Comparison of ENCODE assay signal across 8 mouse cellular contexts in the genomic region with DNA sequence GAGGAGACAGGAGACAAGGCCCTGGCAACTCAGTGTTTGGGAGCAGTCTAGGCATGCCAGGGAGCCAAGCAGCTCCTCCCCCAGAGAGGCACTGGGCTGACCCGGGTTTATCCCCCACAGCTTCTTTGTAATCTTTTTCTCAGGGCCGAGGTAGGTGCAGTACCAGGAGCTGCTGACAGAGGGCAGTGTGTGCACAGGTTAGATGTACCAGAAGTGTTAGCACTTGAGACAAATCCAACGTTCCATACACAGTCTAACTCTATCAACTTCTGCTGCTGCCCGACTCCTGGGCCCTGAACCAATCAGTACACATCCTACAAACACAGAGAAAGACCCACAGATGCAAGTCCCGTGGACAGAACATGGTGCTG. TPM values are rescaled to one million over a fixed set of nuclear protein-coding genes. Genes with fewer than 3 reads are reported as not detected.
DNase-seq lines count a peak whose midpoint lies in the region; ATAC-seq and TF ChIP-seq lines count a peak whose summit lies in the region.

No protein-coding gene starts in this region.

- no peaks in the 10 kb centered on the region for H3K36me3 ChIP-seq in embryonic facial prominence, embryonic 12.5 days
- no peaks in the 10 kb centered on the region for H3K36me3 ChIP-seq in kidney, adult 2 months (ENCODE audit: control insufficient read depth, insufficient read depth, low read length)
- H3K36me3 ChIP-seq in limb, embryonic 10.5 days: no peaks in the 10 kb centered on the region
- H3K36me3 ChIP-seq in midbrain, embryonic 15.5 days (replicated peaks): no peaks in the 10 kb centered on the region
- H3K36me3 ChIP-seq in spleen, adult 2 months (ENCODE audit: control insufficient read depth, insufficient read depth, low read length): no peaks in the 10 kb centered on the region

- DNase-seq in CD4-positive, CD25-positive, alpha-beta regulatory T cell, adult 2 months (ENCODE audit: low read depth, low spot score): peak; percentile 78
- peak; percentile 96 for DNase-seq in heart, adult 11 months
- peak; percentile 85 for DNase-seq in kidney, adult 2 months
- DNase-seq in limb, embryonic 10.5 days (ENCODE audit: low spot score): peak; percentile 92
- peak; percentile 2 to 55 for DNase-seq in spleen, adult 2 months (ENCODE audit: low read depth in 1 of 2, low spot score in 2 of 2)

- no peaks in the 10 kb centered on the region for H3K4me1 ChIP-seq in embryonic facial prominence, embryonic 12.5 days
- no peaks in the 10 kb centered on the region for H3K4me1 ChIP-seq in kidney, adult 2 months (ENCODE audit: control insufficient read depth, insufficient read depth, low read length)
- peaks cover 3% of the 10 kb centered on the region; the same call in 1 of the 2 replicates for H3K4me1 ChIP-seq in limb, embryonic 10.5 days
- H3K4me1 ChIP-seq in midbrain, embryonic 15.5 days: no peaks in the 10 kb centered on the region
- no peaks in the 10 kb centered on the region for H3K4me1 ChIP-seq in spleen, adult 2 months (ENCODE audit: control insufficient read depth, insufficient read depth, insufficient read length)

- no peak overlapping the region for H3K4me3 ChIP-seq in embryonic facial prominence, embryonic 12.5 days
- H3K4me3 ChIP-seq in kidney, adult 2 months (ENCODE audit: insufficient read depth, low read depth, low read length): no peak overlapping the region
- H3K4me3 ChIP-seq in limb, embryonic 10.5 days: no peak overlapping the region
- H3K4me3 ChIP-seq in midbrain, embryonic 15.5 days: no peak overlapping the region
- no peak overlapping the region for H3K4me3 ChIP-seq in spleen, adult 2 months (ENCODE audit: extremely low read depth, insufficient read depth, insufficient read length)

- H3K9ac ChIP-seq in embryonic facial prominence, embryonic 12.5 days: no peak overlapping the region
- no peak overlapping the region for H3K9ac ChIP-seq in midbrain, embryonic 15.5 days

- TF ChIP-seq CTCF in kidney, adult 2 months (conservative IDR thresholded peaks at IDR 0.05; ENCODE audit: insufficient read depth, insufficient read length, low read depth, low read length): peak; percentile 96
- TF ChIP-seq CTCF in spleen, adult 2 months (IDR thresholded peaks at IDR 0.05; ENCODE audit: extremely low read depth, insufficient read depth, insufficient read length, insufficient replicate concordance): peak; percentile 66; the same call in 1 of the 2 replicates

- no peak for ATAC-seq in CD4-positive, CD25-positive, alpha-beta regulatory T cell, adult 4 months
- 0 out of 2 replicates have a peak, but pooled peaks have one; percentile 36 for ATAC-seq in embryonic facial prominence, embryonic 12.5 days (ENCODE audit: insufficient number of reproducible peaks, insufficient read depth, low FRiP score, low TSS enrichment)
- ATAC-seq in midbrain, embryonic 15.5 days (replicated peaks): peak; percentile 77

- H3K27ac ChIP-seq in embryonic facial prominence, embryonic 12.5 days: no peak overlapping the region
- H3K27ac ChIP-seq in kidney, adult 2 months (ENCODE audit: insufficient read depth, low read depth, low read length): no peak overlapping the region
- H3K27ac ChIP-seq in limb, embryonic 10.5 days: no peak overlapping the region; the same call in 1 of the 2 replicates
- H3K27ac ChIP-seq in midbrain, embryonic 15.5 days: no peak overlapping the region
- no peak overlapping the region for H3K27ac ChIP-seq in spleen, adult 2 months (ENCODE audit: insufficient read depth, low read length)

- no peak for TF ChIP-seq POLR2A in kidney, adult 2 months (IDR thresholded peaks at IDR 0.05; ENCODE audit: low read depth, low read length)
- TF ChIP-seq POLR2A in spleen, adult 2 months (IDR thresholded peaks at IDR 0.05; ENCODE audit: low read depth, low read length): no peak

- no peaks in the 10 kb centered on the region for H3K9me3 ChIP-seq in embryonic facial prominence, embryonic 12.5 days
- H3K9me3 ChIP-seq in limb, embryonic 10.5 days (replicated peaks): no peaks in the 10 kb centered on the region
- H3K9me3 ChIP-seq in midbrain, embryonic 15.5 days: no peaks in the 10 kb centered on the region

- H3K27me3 ChIP-seq in embryonic facial prominence, embryonic 12.5 days: no peaks in the 10 kb centered on the region
- no peaks in the 10 kb centered on the region for H3K27me3 ChIP-seq in kidney, adult 2 months (replicated peaks; ENCODE audit: control insufficient read depth, insufficient read depth, low read length)
- no peaks in the 10 kb centered on the region for H3K27me3 ChIP-seq in limb, embryonic 10.5 days (ENCODE audit: low read depth, poor library complexity, severe bottlenecking)
- no peaks in the 10 kb centered on the region for H3K27me3 ChIP-seq in midbrain, embryonic 15.5 days (replicated peaks)
- H3K27me3 ChIP-seq in spleen, adult 2 months (ENCODE audit: control insufficient read depth, insufficient read depth, low read length): no peaks in the 10 kb centered on the region

- 6% methylated on average over 5 of the region's 5 CpGs for WGBS in embryonic facial prominence, embryonic 12.5 days
- WGBS in kidney, adult 2 months: 6% methylated on average over 5 of the region's 5 CpGs
- 8% methylated on average over 5 of the region's 5 CpGs for WGBS in limb, embryonic 10.5 days
- 8% methylated on average over 5 of the region's 5 CpGs for WGBS in midbrain, embryonic 15.5 days
- 9% methylated on average over 5 of the region's 5 CpGs for WGBS in spleen, adult 2 months

- H3K4me2 ChIP-seq in embryonic facial prominence, embryonic 12.5 days (replicated peaks): no peak overlapping the region
- no peak overlapping the region for H3K4me2 ChIP-seq in midbrain, embryonic 15.5 days

RNA-seq across cellular contexts. Expression of gene Krt72, which starts 13.6 kb away (rescaled TPM):
- polyA plus RNA-seq in CD4-positive, CD25-positive, alpha-beta regulatory T cell, adult 4 months (2017; shearing (Covaris generic)): not detected
- polyA plus RNA-seq in embryonic facial prominence, embryonic 12.5 days (2016; fragmentation: Nextera tagmentation; extraction: Ambion mirVana): not detected in 2 replicates
- polyA plus RNA-seq in kidney, adult 2 months (2012; rRNA removed): not detected in 2 replicates
- not detected in 2 replicates for polyA plus RNA-seq in limb, embryonic 10.5 days (2016; fragmentation: Nextera tagmentation; extraction: Ambion mirVana)
- polyA plus RNA-seq in midbrain, embryonic 15.5 days (2015; fragmentation: Nextera tagmentation; extraction: Ambion mirVana): not detected in 2 replicates
- polyA plus RNA-seq in spleen, adult 2 months (2012; rRNA removed): not detected in 2 replicates

RNA-seq across cellular contexts. Expression of gene Krt73, which starts 29.4 kb away (rescaled TPM):
- polyA plus RNA-seq in CD4-positive, CD25-positive, alpha-beta regulatory T cell, adult 4 months (2017; shearing (Covaris generic)): not detected
- polyA plus RNA-seq in embryonic facial prominence, embryonic 12.5 days (2016; fragmentation: Nextera tagmentation; extraction: Ambion mirVana): 0.08 TPM in 1 of 2 replicates, not detected in the other
- polyA plus RNA-seq in kidney, adult 2 months (2012; rRNA removed): not detected in 2 replicates
- polyA plus RNA-seq in limb, embryonic 10.5 days (2016; fragmentation: Nextera tagmentation; extraction: Ambion mirVana): not detected in 2 replicates
- 0.46 and 0.73 TPM in 2 replicates for polyA plus RNA-seq in midbrain, embryonic 15.5 days (2015; fragmentation: Nextera tagmentation; extraction: Ambion mirVana)
- polyA plus RNA-seq in spleen, adult 2 months (2012; rRNA removed): not detected in 2 replicates

RNA-seq across cellular contexts. Expression of gene Krt71, which starts 29.8 kb away (rescaled TPM):
- polyA plus RNA-seq in CD4-positive, CD25-positive, alpha-beta regulatory T cell, adult 4 months (2017; shearing (Covaris generic)): not detected
- polyA plus RNA-seq in embryonic facial prominence, embryonic 12.5 days (2016; fragmentation: Nextera tagmentation; extraction: Ambion mirVana): not detected in 2 replicates
- polyA plus RNA-seq in kidney, adult 2 months (2012; rRNA removed): not detected in 2 replicates
- not detected in 2 replicates for polyA plus RNA-seq in limb, embryonic 10.5 days (2016; fragmentation: Nextera tagmentation; extraction: Ambion mirVana)
- 0.08 TPM in 2 replicates for polyA plus RNA-seq in midbrain, embryonic 15.5 days (2015; fragmentation: Nextera tagmentation; extraction: Ambion mirVana)
- not detected in 2 replicates for polyA plus RNA-seq in spleen, adult 2 months (2012; rRNA removed)

RNA-seq across cellular contexts. Expression of gene Krt2, which starts 45.3 kb away (rescaled TPM):
- polyA plus RNA-seq in CD4-positive, CD25-positive, alpha-beta regulatory T cell, adult 4 months (2017; shearing (Covaris generic)): not detected
- not detected in 2 replicates for polyA plus RNA-seq in embryonic facial prominence, embryonic 12.5 days (2016; fragmentation: Nextera tagmentation; extraction: Ambion mirVana)
- not detected in 2 replicates for polyA plus RNA-seq in kidney, adult 2 months (2012; rRNA removed)
- polyA plus RNA-seq in limb, embryonic 10.5 days (2016; fragmentation: Nextera tagmentation; extraction: Ambion mirVana): not detected in 2 replicates
- polyA plus RNA-seq in midbrain, embryonic 15.5 days (2015; fragmentation: Nextera tagmentation; extraction: Ambion mirVana): not detected in 2 replicates
- polyA plus RNA-seq in spleen, adult 2 months (2012; rRNA removed): not detected in 2 replicates

RNA-seq across cellular contexts. Expression of gene Krt5, which starts 60.0 kb away (rescaled TPM):
- not detected for polyA plus RNA-seq in CD4-positive, CD25-positive, alpha-beta regulatory T cell, adult 4 months (2017; shearing (Covaris generic))
- 73.2 and 80.6 TPM in 2 replicates for polyA plus RNA-seq in embryonic facial prominence, embryonic 12.5 days (2016; fragmentation: Nextera tagmentation; extraction: Ambion mirVana)
- polyA plus RNA-seq in kidney, adult 2 months (2012; rRNA removed): 2.6 and 4.6 TPM in 2 replicates
- polyA plus RNA-seq in limb, embryonic 10.5 days (2016; fragmentation: Nextera tagmentation; extraction: Ambion mirVana): 19.1 and 40.4 TPM in 2 replicates
- 0.10 and 5.8 TPM in 2 replicates for polyA plus RNA-seq in midbrain, embryonic 15.5 days (2015; fragmentation: Nextera tagmentation; extraction: Ambion mirVana)
- polyA plus RNA-seq in spleen, adult 2 months (2012; rRNA removed): not detected in 2 replicates

Comparison
In these comparisons a context has a peak if more than half of its experiments do, and no peak if none do; other contexts are left out.
1. DNase-seq: peak in every context shown above with its lines; median percentile 96 in heart, adult 11 months; 92 in limb, embryonic 10.5 days; 85 in kidney, adult 2 months; 78 in CD4-positive, CD25-positive, alpha-beta regulatory T cell, adult 2 months; 28 in spleen, adult 2 months.